Mouse (Mus musculus) megakaryocyte-erythroid progenitor cell, adult 5-6 weeks (primary cell): ENCODE data around the gene Gm9789. TPM values are rescaled to one million over a fixed set of nuclear protein-coding genes. Genes with fewer than 3 reads are reported as not detected.
"Not testable (repeated sequence)": the region's sequence is repeated elsewhere in the genome, so short reads cannot be mapped to it uniquely, and the experiment has no call there.

Experiments used
- ATAC-seq: replicated peaks from 2 replicates; pipeline ENCODE4 v1.8.0; 2016; ENCODE audit warnings: mild to moderate bottlenecking, inconsistent platforms; ENCODE audit not compliant: severe bottlenecking, poor library complexity, low FRiP score, low TSS enrichment
- total RNA-seq, 2 experiments: library from RNA; stranded (forward) in 1 of 2; stranded (reverse) in 1 of 2; fragments of 200-1000, 215-1000 nt in 1 of 2; fragments of >200 nt in 1 of 2; fragmentation: Nextera tagmentation in 1 of 2; gene quantifications; 2 replicates each; pipeline ENCODE4 v1.2.3; 2014 to 2017

The Gm9789 gene
- total RNA-seq (2014; fragmentation: Nextera tagmentation) (not detected in 2 replicates), total RNA-seq (2017) (not detected in 2 replicates)

GRCm38 (mm10) chr16:89157652-89158051 lies at the start of gene Gm9789:
Gene Gm9789 (plus strand): TSS chr16:89157952.
- no peak for ATAC-seq

- no peak for ATAC-seq
Measured at GRCm38 (mm10) chr16:89140551-89140950, 17.2 kb upstream of the Gm9789 start, which contains the start of gene Gm6358. Gene Gm6358 (plus strand): TSS chr16:89140851.

- ATAC-seq: no peak
Measured at GRCm38 (mm10) chr16:89150786-89151185, 7.0 kb upstream of the Gm9789 start, which contains the start of gene Gm10061. Gene Gm10061 (plus strand): TSS chr16:89151086.

- not testable (repeated sequence) for ATAC-seq
Measured at GRCm38 (mm10) chr16:89169190-89169589, 11.4 kb downstream of the Gm9789 start, which contains the start of gene Gm7735. Gene Gm7735 (plus strand): TSS chr16:89169490.

- ATAC-seq: no peak
Measured at GRCm38 (mm10) chr16:89174435-89174834, 16.7 kb downstream of the Gm9789 start, which contains the start of gene 1110057P08Rik. Gene 1110057P08Rik (plus strand): TSS chr16:89174735.

- no peak for ATAC-seq
Measured at GRCm38 (mm10) chr16:89188621-89189020, 30.9 kb downstream of the Gm9789 start.

GRCm38 (mm10) chr16:89205561-89205960 lies 47.8 kb downstream of the Gm9789 start, which contains the start of gene Krtap20-2:
Gene Krtap20-2 (plus strand): TSS chr16:89205861.
- no peak for ATAC-seq

Other genes with a start within 250 kb of the Gm9789 start
- not detected in 2 replicates for gene Krtap19-9b, start 225.7 kb upstream of the Gm9789 start, total RNA-seq (2014; fragmentation: Nextera tagmentation)
- not detected in 2 replicates for gene Krtap19-9b, start 225.7 kb upstream of the Gm9789 start, total RNA-seq (2017)
- not detected in 2 replicates for gene Krtap16-3, start 195.1 kb upstream of the Gm9789 start, total RNA-seq (2014; fragmentation: Nextera tagmentation)
- not detected in 2 replicates for gene Krtap16-3, start 195.1 kb upstream of the Gm9789 start, total RNA-seq (2017)
- not detected in 2 replicates for gene Krtap22-2, start 147.2 kb upstream of the Gm9789 start, total RNA-seq (2014; fragmentation: Nextera tagmentation)
- not detected in 2 replicates for gene Krtap22-2, start 147.2 kb upstream of the Gm9789 start, total RNA-seq (2017)
- not detected in 2 replicates for gene Gm10229, start 142.7 kb upstream of the Gm9789 start, total RNA-seq (2014; fragmentation: Nextera tagmentation)
- gene Gm10229, start 142.7 kb upstream of the Gm9789 start, total RNA-seq (2017): not detected in 2 replicates
- gene Krtap6-1, start 126.3 kb upstream of the Gm9789 start, total RNA-seq (2014; fragmentation: Nextera tagmentation): not detected in 2 replicates
- not detected in 2 replicates for gene Krtap6-1, start 126.3 kb upstream of the Gm9789 start, total RNA-seq (2017)
- not detected in 2 replicates for gene Gm10228, start 116.5 kb upstream of the Gm9789 start, total RNA-seq (2014; fragmentation: Nextera tagmentation)
- not detected in 2 replicates for gene Gm10228, start 116.5 kb upstream of the Gm9789 start, total RNA-seq (2017)
- not detected in 2 replicates for gene Krtap6-5, start 110.1 kb upstream of the Gm9789 start, total RNA-seq (2014; fragmentation: Nextera tagmentation)
- not detected in 2 replicates for gene Krtap6-5, start 110.1 kb upstream of the Gm9789 start, total RNA-seq (2017)
- not detected in 2 replicates for gene 1110025L11Rik, start 94.0 kb upstream of the Gm9789 start, total RNA-seq (2014; fragmentation: Nextera tagmentation)
- gene 1110025L11Rik, start 94.0 kb upstream of the Gm9789 start, total RNA-seq (2017): not detected in 2 replicates
- gene Krtap6-3, start 73.9 kb upstream of the Gm9789 start, total RNA-seq (2014; fragmentation: Nextera tagmentation): not detected in 2 replicates
- not detected in 2 replicates for gene Krtap6-3, start 73.9 kb upstream of the Gm9789 start, total RNA-seq (2017)
- not detected in 2 replicates for gene Gm6358, start 17.1 kb upstream of the Gm9789 start, total RNA-seq (2014; fragmentation: Nextera tagmentation)
- gene Gm6358, start 17.1 kb upstream of the Gm9789 start, total RNA-seq (2017): not detected in 2 replicates
- not detected in 2 replicates for gene Gm10061, start 6.9 kb upstream of the Gm9789 start, total RNA-seq (2014; fragmentation: Nextera tagmentation)
- gene Gm10061, start 6.9 kb upstream of the Gm9789 start, total RNA-seq (2017): not detected in 2 replicates
- not detected in 2 replicates for gene Gm7735, start 11.5 kb downstream of the Gm9789 start, total RNA-seq (2014; fragmentation: Nextera tagmentation)
- gene Gm7735, start 11.5 kb downstream of the Gm9789 start, total RNA-seq (2017): not detected in 2 replicates
- not detected in 2 replicates for gene 1110057P08Rik, start 16.8 kb downstream of the Gm9789 start, total RNA-seq (2014; fragmentation: Nextera tagmentation)
- not detected in 2 replicates for gene 1110057P08Rik, start 16.8 kb downstream of the Gm9789 start, total RNA-seq (2017)
- gene Krtap20-2, start 47.9 kb downstream of the Gm9789 start, total RNA-seq (2014; fragmentation: Nextera tagmentation): not detected in 2 replicates
- gene Krtap20-2, start 47.9 kb downstream of the Gm9789 start, total RNA-seq (2017): not detected in 2 replicates
- gene Krtap21-1, start 245.9 kb downstream of the Gm9789 start, total RNA-seq (2014; fragmentation: Nextera tagmentation): not detected in 2 replicates
- gene Krtap21-1, start 245.9 kb downstream of the Gm9789 start, total RNA-seq (2017): not detected in 2 replicates